Mouse (Mus musculus) midbrain, embryonic 12.5 days (tissue): ENCODE data around the gene Kctd14. TPM values are rescaled to one million over a fixed set of nuclear protein-coding genes. Genes with fewer than 3 reads are reported as not detected.
"Not testable (repeated sequence)": the region's sequence is repeated elsewhere in the genome, so short reads cannot be mapped to it uniquely, and the experiment has no call there.

Source experiments
- ATAC-seq: fragments of 200-750 bp; cut with Nextera tagmentation; 2 replicates; pipeline ENCODE4 v1.8.0; 2017; ENCODE audit warnings: low read depth, moderate TSS enrichment, moderate library complexity; ENCODE audit not compliant: low FRiP score
- H3K27ac ChIP-seq: fragments of 300-500 bp; sonication (generic); replicated peaks from 2 replicates; pipeline ENCODE4 v1.5.1; 2016; ENCODE audit warnings: mild to moderate bottlenecking
- H3K27me3 ChIP-seq: fragments of 300-500 bp; sonication (generic); 2 replicates; pipeline ENCODE4 v1.6.1; 2016; ENCODE audit warnings: mild to moderate bottlenecking
- H3K36me3 ChIP-seq: fragments of 300-500 bp; sonication (generic); 2 replicates; pipeline ENCODE4 v1.6.1; 2016
- H3K4me1 ChIP-seq: fragments of 300-500 bp; sonication (generic); 2 replicates; pipeline ENCODE4 v1.6.1; 2016
- H3K4me2 ChIP-seq: fragments of 300-500 bp; sonication (generic); replicated peaks from 2 replicates; pipeline ENCODE4 v1.6.1; 2016; ENCODE audit warnings: mild to moderate bottlenecking, moderate library complexity
- H3K4me3 ChIP-seq: fragments of 300-500 bp; sonication (generic); 2 replicates; pipeline ENCODE4 v1.5.1; 2016; ENCODE audit warnings: mild to moderate bottlenecking
- H3K9ac ChIP-seq: fragments of 300-500 bp; sonication (generic); replicated peaks from 2 replicates; pipeline ENCODE4 v1.6.1; 2016; ENCODE audit warnings: mild to moderate bottlenecking, moderate library complexity
- H3K9me3 ChIP-seq: fragments of 300-500 bp; sonication (generic); 2 replicates; pipeline ENCODE4 v1.6.1; 2016; ENCODE audit warnings: mild to moderate bottlenecking
- WGBS: fragments of 180-500 bp; shearing (Covaris S2); methylation state at CpG from one replicate; pipeline ENCODE4 v1.1.7; 2016; 5-methylcytosine and 5-hydroxymethylcytosine counted together
- polyA plus RNA-seq: library from polyadenylated mRNA; unstranded; fragments of >200 nt; fragmentation: Nextera tagmentation; extraction: Ambion mirVana; gene quantifications from 2 replicates; pipeline ENCODE4 v1.2.1, GENCODE M21; 2016

The Kctd14 gene
- polyA plus RNA-seq, result 0.96 and 1.4 TPM in 2 replicates

GRCm38 (mm10) chr7:97451023-97451422, at the start of gene Kctd14:
Gene Kctd14 (plus strand): TSS chr7:97451323.
- H3K9ac ChIP-seq, H3K36me3 ChIP-seq, H3K4me3 ChIP-seq, ATAC-seq, H3K27ac ChIP-seq, H3K4me2 ChIP-seq, H3K9me3 ChIP-seq, H3K27me3 ChIP-seq: not testable (repeated sequence)
- H3K4me1 ChIP-seq, result peaks cover 20% of the 10 kb centered on the region; the same call in 1 of the 2 replicates
- 82% methylated on average over 2 of the region's 2 CpGs for WGBS

- H3K27ac ChIP-seq, result no peak overlapping the region
- no peak for ATAC-seq
- H3K36me3 ChIP-seq, result peaks cover 68% of the 10 kb centered on the region
- no peak overlapping the region for H3K4me2 ChIP-seq
- H3K9me3 ChIP-seq, result no peaks in the 10 kb centered on the region
- no peaks in the 10 kb centered on the region for H3K4me1 ChIP-seq
- no peak overlapping the region for H3K9ac ChIP-seq
- no peaks in the 10 kb centered on the region for H3K27me3 ChIP-seq
- no peak overlapping the region for H3K4me3 ChIP-seq
- 90% methylated on average over 10 of the region's 10 CpGs for WGBS
These were observed 44.0 kb upstream of the Kctd14 start for GRCm38 (mm10) chr7:97407145-97407544.

- H3K36me3 ChIP-seq, result peaks cover 52% of the 10 kb centered on the region
- H3K4me2 ChIP-seq, result no peak overlapping the region
- H3K4me3 ChIP-seq, result no peak overlapping the region
- H3K9ac ChIP-seq, result no peak overlapping the region
- ATAC-seq, result no peak
- no peaks in the 10 kb centered on the region for H3K9me3 ChIP-seq
- no peaks in the 10 kb centered on the region for H3K4me1 ChIP-seq
- no peaks in the 10 kb centered on the region for H3K27me3 ChIP-seq
- WGBS, result 88% methylated on average over 2 of the region's 2 CpGs
- no peak overlapping the region for H3K27ac ChIP-seq
These were observed 40.0 kb upstream of the Kctd14 start for GRCm38 (mm10) chr7:97411106-97411505.

GRCm38 (mm10) chr7:97411575-97411974, 39.5 kb upstream of the Kctd14 start:
- Histone ChIP-seq H3K27ac (no peak overlapping the region), H3K4me3 (no peak overlapping the region), H3K36me3 (peaks cover 51% of the 10 kb centered on the region), H3K9me3 (no peaks in the 10 kb centered on the region), H3K4me1 (no peaks in the 10 kb centered on the region), H3K4me2 (no peak overlapping the region), H3K27me3 (no peaks in the 10 kb centered on the region), H3K9ac (no peak overlapping the region)
- ATAC-seq, result no peak
- 71% methylated on average over 3 of the region's 3 CpGs for WGBS

- Histone ChIP-seq H3K9ac (no peak overlapping the region), H3K9me3 (no peaks in the 10 kb centered on the region), H3K27ac (no peak overlapping the region), H3K36me3 (peaks cover 28% of the 10 kb centered on the region), H3K4me2 (no peak overlapping the region), H3K4me1 (no peaks in the 10 kb centered on the region), H3K27me3 (no peaks in the 10 kb centered on the region), H3K4me3 (no peak overlapping the region)
- WGBS, result 97% methylated on average over 1 of the region's 1 CpGs
- ATAC-seq, result no peak
These were observed 37.1 kb upstream of the Kctd14 start for GRCm38 (mm10) chr7:97413981-97414380.

GRCm38 (mm10) chr7:97414426-97414825, 36.7 kb upstream of the Kctd14 start:
- peaks cover 24% of the 10 kb centered on the region for H3K36me3 ChIP-seq
- no peaks in the 10 kb centered on the region for H3K27me3 ChIP-seq
- no peaks in the 10 kb centered on the region for H3K9me3 ChIP-seq
- WGBS, result 83% methylated on average over 1 of the region's 1 CpGs
- H3K4me3 ChIP-seq, result no peak overlapping the region
- no peak overlapping the region for H3K9ac ChIP-seq
- no peak overlapping the region for H3K27ac ChIP-seq
- no peaks in the 10 kb centered on the region for H3K4me1 ChIP-seq
- ATAC-seq, result no peak
- H3K4me2 ChIP-seq, result no peak overlapping the region

- Histone ChIP-seq H3K27me3 (no peaks in the 10 kb centered on the region), H3K9me3 (no peaks in the 10 kb centered on the region), H3K9ac (no peak overlapping the region), H3K27ac (no peak overlapping the region), H3K4me2 (no peak overlapping the region), H3K36me3 (peaks cover 17% of the 10 kb centered on the region), H3K4me3 (no peak overlapping the region), H3K4me1 (no peaks in the 10 kb centered on the region)
- no peak for ATAC-seq
- 66% methylated on average over 9 of the region's 9 CpGs for WGBS
These were observed 36.0 kb upstream of the Kctd14 start for GRCm38 (mm10) chr7:97414915-97415687.

- no peak overlapping the region for H3K9ac ChIP-seq
- H3K4me3 ChIP-seq, result no peak overlapping the region
- no peak overlapping the region for H3K4me2 ChIP-seq
- no peak overlapping the region for H3K27ac ChIP-seq
- H3K27me3 ChIP-seq, result no peaks in the 10 kb centered on the region
- H3K9me3 ChIP-seq, result no peaks in the 10 kb centered on the region
- peaks cover 5% of the 10 kb centered on the region; the same call in 1 of the 2 replicates for H3K36me3 ChIP-seq
- no peak for ATAC-seq
- no peaks in the 10 kb centered on the region for H3K4me1 ChIP-seq
- 82% methylated on average over 4 of the region's 4 CpGs for WGBS
These were observed 34.6 kb upstream of the Kctd14 start for GRCm38 (mm10) chr7:97416473-97416872.

GRCm38 (mm10) chr7:97416906-97417777, 34.0 kb upstream of the Kctd14 start, which contains the start of gene Thrsp:
Gene Thrsp (minus strand): TSS chr7:97417730.
- no peak within 1 kb of the TSS for H3K4me3 ChIP-seq
- H3K27ac ChIP-seq, result no peak within 1 kb of the TSS
- H3K27me3 ChIP-seq, result no peaks in the 10 kb centered on the region
- 80% methylated on average over 25 of the region's 25 CpGs for WGBS
- no peaks in the 10 kb centered on the region for H3K4me1 ChIP-seq
- H3K9me3 ChIP-seq, result no peaks in the 10 kb centered on the region
- H3K9ac ChIP-seq, result no peak within 1 kb of the TSS
- H3K4me2 ChIP-seq, result no peak within 1 kb of the TSS
- no peak for ATAC-seq
- H3K36me3 ChIP-seq, result no peaks in the 10 kb centered on the region

- H3K27me3 ChIP-seq, result no peaks in the 10 kb centered on the region
- H3K9me3 ChIP-seq, result no peaks in the 10 kb centered on the region
- H3K36me3 ChIP-seq, result no peaks in the 10 kb centered on the region
- WGBS, result 76% methylated on average over 5 of the region's 5 CpGs
- H3K9ac ChIP-seq, result no peak overlapping the region
- no peak overlapping the region for H3K4me2 ChIP-seq
- no peaks in the 10 kb centered on the region for H3K4me1 ChIP-seq
- ATAC-seq, result no peak
- no peak overlapping the region for H3K4me3 ChIP-seq
- H3K27ac ChIP-seq, result no peak overlapping the region
These were observed 32.4 kb upstream of the Kctd14 start for GRCm38 (mm10) chr7:97418717-97419116.

GRCm38 (mm10) chr7:97419163-97419562, 32.0 kb upstream of the Kctd14 start:
- Histone ChIP-seq H3K4me1 (no peaks in the 10 kb centered on the region), H3K4me2 (no peak overlapping the region), H3K9ac (no peak overlapping the region), H3K27me3 (no peaks in the 10 kb centered on the region), H3K36me3 (no peaks in the 10 kb centered on the region), H3K4me3 (no peak overlapping the region), H3K9me3 (no peaks in the 10 kb centered on the region), H3K27ac (no peak overlapping the region)
- no peak for ATAC-seq
- 89% methylated on average over 5 of the region's 5 CpGs for WGBS

GRCm38 (mm10) chr7:97420406-97420805, 30.7 kb upstream of the Kctd14 start:
- no peak overlapping the region for H3K9ac ChIP-seq
- H3K27ac ChIP-seq, result no peak overlapping the region
- WGBS, result 83% methylated on average over 1 of the region's 1 CpGs
- no peak for ATAC-seq
- no peak overlapping the region for H3K4me3 ChIP-seq
- H3K9me3 ChIP-seq, result no peaks in the 10 kb centered on the region
- H3K4me1 ChIP-seq, result no peaks in the 10 kb centered on the region
- no peaks in the 10 kb centered on the region for H3K27me3 ChIP-seq
- no peak overlapping the region for H3K4me2 ChIP-seq
- no peaks in the 10 kb centered on the region for H3K36me3 ChIP-seq
